10 mouse cellular contexts compared by ENCODE assay signal in genomic region chr6:110645041-110645410, GRCm38 (mm10). TPM values are rescaled to one million over a fixed set of nuclear protein-coding genes. Genes with fewer than 3 reads are reported as not detected.
DNase-seq lines count a peak whose midpoint lies in the region; ATAC-seq and TF ChIP-seq lines count a peak whose summit lies in the region.
"Had no signal": no experiment of that assay in that cellular context is flagged by ENCODE, and none has a peak within 500 bp of the region (broad histone marks: within the 10 kb centered on the region; RNA-seq: fewer than 3 reads in every experiment).

No protein-coding gene starts in this region.

- no peaks in the 10 kb centered on the region for H3K36me3 ChIP-seq in heart, embryonic 10.5 days
- no peaks in the 10 kb centered on the region for H3K36me3 ChIP-seq in ES-Bruce4 (ENCODE audit: control insufficient read depth, insufficient read depth, low read length, poor library complexity, severe bottlenecking)
- no peaks in the 10 kb centered on the region for H3K36me3 ChIP-seq in forebrain, embryonic 16.5 days (ENCODE audit: control insufficient read depth, insufficient read depth)
- no peaks in the 10 kb centered on the region for H3K36me3 ChIP-seq in midbrain, embryonic 11.5 days (ENCODE audit: control insufficient read depth, insufficient read depth, low read length)

- H3K27ac ChIP-seq in heart, embryonic 10.5 days = no peak overlapping the region
- H3K27ac ChIP-seq in ES-Bruce4 (ENCODE audit: insufficient read depth, low read length) = no peak overlapping the region
- no peak overlapping the region for H3K27ac ChIP-seq in forebrain, embryonic 16.5 days (ENCODE audit: low read length)
- H3K27ac ChIP-seq in midbrain, embryonic 11.5 days (ENCODE audit: low read depth, low read length) = no peak overlapping the region

- peak overlapping the region; percentile 94 for H3K4me2 ChIP-seq in forebrain, embryonic 16.5 days (ENCODE audit: low read length)
- H3K4me2 ChIP-seq in midbrain, embryonic 11.5 days = peak overlapping the region; percentile 96

- DNase-seq in heart, embryonic 10.5 days (ENCODE audit: low spot score) = no peak
- no peak for DNase-seq in heart, postnatal 25 days (ENCODE audit: low spot score)
- DNase-seq in midbrain, embryonic 11.5 days (ENCODE audit: low spot score, missing footprints) = peak; percentile 90
- no peak for DNase-seq in adipocyte (ENCODE audit: low spot score)
- no peak for DNase-seq in thymus, adult 18-20 months
- no peak for DNase-seq in thymus, postnatal 0 days (ENCODE audit: low spot score)
- DNase-seq: lung, postnatal 10 days had no signal

- no peak for TF ChIP-seq EP300 in ES-Bruce4 (IDR thresholded peaks at IDR 0.05; ENCODE audit: insufficient read depth, low read depth, low read length)

- H3K27me3 ChIP-seq in heart, embryonic 10.5 days (ENCODE audit: insufficient read depth, poor library complexity, severe bottlenecking) = peaks cover 54% of the 10 kb centered on the region
- 0 out of 2 replicates have a peak, but pooled peaks cover 2% of the 10 kb centered on the region for H3K27me3 ChIP-seq in ES-Bruce4 (ENCODE audit: control insufficient read depth, insufficient read depth, low read length, poor library complexity, severe bottlenecking)
- 0 out of 2 replicates have a peak, but pooled peaks cover 13% of the 10 kb centered on the region for H3K27me3 ChIP-seq in forebrain, embryonic 16.5 days (replicated peaks; ENCODE audit: control insufficient read depth, insufficient read depth, low read length)
- peaks cover 36% of the 10 kb centered on the region for H3K27me3 ChIP-seq in midbrain, embryonic 11.5 days (ENCODE audit: control insufficient read depth, insufficient read depth, low read length)

- peaks cover 11% of the 10 kb centered on the region for H3K4me1 ChIP-seq in heart, embryonic 10.5 days
- H3K4me1 ChIP-seq in ES-Bruce4 (ENCODE audit: control insufficient read depth, insufficient read depth, low read length) = no peaks in the 10 kb centered on the region
- H3K4me1 ChIP-seq in forebrain, embryonic 16.5 days (replicated peaks; ENCODE audit: control insufficient read depth, insufficient read depth, low read length) = peaks cover 21% of the 10 kb centered on the region
- 0 out of 2 replicates have a peak, but pooled peaks cover 2% of the 10 kb centered on the region for H3K4me1 ChIP-seq in midbrain, embryonic 11.5 days (ENCODE audit: control insufficient read depth, insufficient read depth, low read length)

- intact Hi-C loops in heart, postnatal 25 days (cut with DNase I) = no loop called here

- TF ChIP-seq CTCF in ES-Bruce4 (IDR thresholded peaks at IDR 0.05; ENCODE audit: low read depth, low read length) = no peak

- TF ChIP-seq POLR2A in ES-Bruce4 (IDR thresholded peaks at IDR 0.05; ENCODE audit: insufficient read depth, low read length) = no peak

- under 1% methylated on average over 7 of the region's 7 CpGs for WGBS in heart, embryonic 10.5 days
- 2% methylated on average over 7 of the region's 7 CpGs for WGBS in forebrain, embryonic 16.5 days
- 0% methylated on average over 7 of the region's 7 CpGs for WGBS in midbrain, embryonic 11.5 days

- H3K9me3 ChIP-seq in heart, embryonic 10.5 days = no peaks in the 10 kb centered on the region
- no peaks in the 10 kb centered on the region for H3K9me3 ChIP-seq in ES-Bruce4 (replicated peaks; ENCODE audit: control insufficient read depth, insufficient read depth, low read length, poor library complexity, severe bottlenecking)
- no peaks in the 10 kb centered on the region for H3K9me3 ChIP-seq in forebrain, embryonic 16.5 days (ENCODE audit: control insufficient read depth, low read length)
- H3K9me3 ChIP-seq in midbrain, embryonic 11.5 days (ENCODE audit: control insufficient read depth, low read length) = no peaks in the 10 kb centered on the region

- H3K4me3 ChIP-seq in heart, embryonic 10.5 days = peak overlapping the region; percentile 60
- peak overlapping the region; percentile 68; the same call in 1 of the 2 replicates for H3K4me3 ChIP-seq in ES-Bruce4 (ENCODE audit: low read depth, low read length)
- peak overlapping the region; percentile 76 for H3K4me3 ChIP-seq in forebrain, embryonic 16.5 days (replicated peaks; ENCODE audit: low read length)
- H3K4me3 ChIP-seq in midbrain, embryonic 11.5 days (ENCODE audit: low read depth, low read length) = peak overlapping the region; percentile 56

- ATAC-seq in forebrain, embryonic 16.5 days = no peak
- no peak for ATAC-seq in midbrain, embryonic 11.5 days (ENCODE audit: low FRiP score)
- ATAC-seq: CD4-positive, CD25-positive, alpha-beta regulatory T cell, adult 4 months had no signal

- H3K9ac ChIP-seq in ES-Bruce4 (ENCODE audit: low read depth, poor library complexity, severe bottlenecking) = no peak overlapping the region
- H3K9ac ChIP-seq in forebrain, embryonic 16.5 days (replicated peaks; ENCODE audit: low read depth, low read length) = peak overlapping the region; percentile 59
- peak overlapping the region; percentile 39; the same call in 1 of the 2 replicates for H3K9ac ChIP-seq in midbrain, embryonic 11.5 days (ENCODE audit: low read length)

RNA-seq across cellular contexts. Expression of gene Grm7, which starts 0.4 kb away (rescaled TPM):
- polyA plus RNA-seq in heart, embryonic 10.5 days (2016; fragmentation: Nextera tagmentation; extraction: Ambion mirVana) = 0.21 and 0.41 TPM in 2 replicates
- total RNA-seq in heart, postnatal 25 days (2021) = under 1 TPM in 1 of 2 experiments, not detected in 1; 0.05 TPM
- polyA plus RNA-seq in ES-Bruce4 (2011; ENCODE audit: insufficient read depth, insufficient read length, low read depth, missing spikeins) = not detected in 2 replicates
- polyA plus RNA-seq in forebrain, embryonic 16.5 days (2015; fragmentation: Nextera tagmentation; extraction: Ambion mirVana) = 9.4 and 17.3 TPM in 2 replicates
- 1.5 and 2.2 TPM in 2 replicates for polyA plus RNA-seq in midbrain, embryonic 11.5 days (2014; fragmentation: Nextera tagmentation; extraction: Ambion mirVana)
- polyA plus RNA-seq in thymus, postnatal 0 days (2015; fragmentation: Nextera tagmentation; extraction: Ambion mirVana) = 0.04 and 0.12 TPM in 2 replicates
- polyA plus RNA-seq: CD4-positive, CD25-positive, alpha-beta regulatory T cell, adult 4 months had no signal
